Mouse (Mus musculus): ENCODE measurements around the gene Fam178b. TPM values are rescaled to one million over a fixed set of nuclear protein-coding genes. Genes with fewer than 3 reads are reported as not detected.
"Not testable (repeated sequence)": the region's sequence is repeated elsewhere in the genome, so short reads cannot be mapped to it uniquely, and the experiment has no call there.

The Fam178b gene
- total and polyA plus RNA-seq, 2 experiments from 2014 or later, result 0.32 TPM; not detected in 1

GRCm38 (mm10) chr1:36542925-36543324, 140.1 kb downstream of the Fam178b start:
- Histone ChIP-seq H3K36me3 (ENCODE audit: insufficient read depth, low read length) (peaks cover 36% of the 10 kb centered on the region), H3K9me3 (ENCODE audit: low read length) (no peaks in the 10 kb centered on the region), H3K27me3 (ENCODE audit: insufficient read depth, low read length) (no peaks in the 10 kb centered on the region), H3K27ac (ENCODE audit: low read depth, low read length) (no peak overlapping the region), H3K9ac (replicated peaks; ENCODE audit: low read length, poor library complexity, severe bottlenecking) (no peak overlapping the region), H3K4me2 (ENCODE audit: low read depth, low read length, poor library complexity, severe bottlenecking) (no peak overlapping the region), H3K4me1 (ENCODE audit: insufficient read depth, low read length) (peaks cover 4% of the 10 kb centered on the region; the same call in 1 of the 2 replicates), H3K4me3 (ENCODE audit: low read depth, low read length) (no peak overlapping the region)
- no peak for ATAC-seq (ENCODE audit: low FRiP score)
- no peak for DNase-seq (ENCODE audit: low spot score)
- WGBS, result 91% methylated on average over 9 of the region's 9 CpGs
- no peak for TF ChIP-seq CTCF (IDR thresholded peaks at IDR 0.05)

GRCm38 (mm10) chr1:36541844-36542243, 141.1 kb downstream of the Fam178b start:
- no peak for TF ChIP-seq CTCF (IDR thresholded peaks at IDR 0.05)
- Histone ChIP-seq H3K4me1 (ENCODE audit: insufficient read depth, low read length) (peaks cover 4% of the 10 kb centered on the region; the same call in 1 of the 2 replicates), H3K9me3 (ENCODE audit: low read length) (no peaks in the 10 kb centered on the region), H3K27ac (ENCODE audit: low read depth, low read length) (no peak overlapping the region), H3K4me3 (ENCODE audit: low read depth, low read length) (no peak overlapping the region), H3K27me3 (ENCODE audit: insufficient read depth, low read length) (no peaks in the 10 kb centered on the region), H3K36me3 (ENCODE audit: insufficient read depth, low read length) (peaks cover 40% of the 10 kb centered on the region), H3K9ac (replicated peaks; ENCODE audit: low read length, poor library complexity, severe bottlenecking) (no peak overlapping the region), H3K4me2 (ENCODE audit: low read depth, low read length, poor library complexity, severe bottlenecking) (no peak overlapping the region)
- DNase-seq (ENCODE audit: low spot score) (no peak), ATAC-seq (ENCODE audit: low FRiP score) (no peak)
- 94% methylated on average over 16 of the region's 16 CpGs for WGBS

GRCm38 (mm10) chr1:36540807-36541206, 142.2 kb downstream of the Fam178b start:
- H3K9ac ChIP-seq (replicated peaks; ENCODE audit: low read length, poor library complexity, severe bottlenecking), result no peak overlapping the region
- H3K27me3 ChIP-seq (ENCODE audit: insufficient read depth, low read length), result no peaks in the 10 kb centered on the region
- DNase-seq (ENCODE audit: low spot score) (no peak), ATAC-seq (ENCODE audit: low FRiP score) (no peak)
- H3K27ac ChIP-seq (ENCODE audit: low read depth, low read length), result no peak overlapping the region
- peaks cover 40% of the 10 kb centered on the region for H3K36me3 ChIP-seq (ENCODE audit: insufficient read depth, low read length)
- H3K4me2 ChIP-seq (ENCODE audit: low read depth, low read length, poor library complexity, severe bottlenecking), result no peak overlapping the region
- H3K4me3 ChIP-seq (ENCODE audit: low read depth, low read length), result no peak overlapping the region
- no peaks in the 10 kb centered on the region; the same call in 1 of the 2 replicates for H3K4me1 ChIP-seq (ENCODE audit: insufficient read depth, low read length)
- H3K9me3 ChIP-seq (ENCODE audit: low read length), result no peaks in the 10 kb centered on the region
- TF ChIP-seq CTCF (IDR thresholded peaks at IDR 0.05), result no peak
- 95% methylated on average over 12 of the region's 12 CpGs for WGBS

GRCm38 (mm10) chr1:36540132-36540531, 142.9 kb downstream of the Fam178b start:
- WGBS, result 92% methylated on average over 11 of the region's 11 CpGs
- no peak for TF ChIP-seq CTCF (IDR thresholded peaks at IDR 0.05)
- Histone ChIP-seq H3K36me3 (ENCODE audit: insufficient read depth, low read length) (peaks cover 40% of the 10 kb centered on the region), H3K9ac (replicated peaks; ENCODE audit: low read length, poor library complexity, severe bottlenecking) (no peak overlapping the region), H3K4me3 (ENCODE audit: low read depth, low read length) (no peak overlapping the region), H3K4me2 (ENCODE audit: low read depth, low read length, poor library complexity, severe bottlenecking) (no peak overlapping the region), H3K27me3 (ENCODE audit: insufficient read depth, low read length) (no peaks in the 10 kb centered on the region), H3K4me1 (ENCODE audit: insufficient read depth, low read length) (no peaks in the 10 kb centered on the region), H3K9me3 (ENCODE audit: low read length) (no peaks in the 10 kb centered on the region), H3K27ac (ENCODE audit: low read depth, low read length) (no peak overlapping the region)
- no peak for DNase-seq (ENCODE audit: low spot score)
- ATAC-seq (ENCODE audit: low FRiP score), result no peak

- Histone ChIP-seq H3K27ac (ENCODE audit: low read depth, low read length) (no peak within 1 kb of the TSS), H3K9ac (replicated peaks; ENCODE audit: low read length, poor library complexity, severe bottlenecking) (no peak within 1 kb of the TSS), H3K9me3 (ENCODE audit: low read length) (no peaks in the 10 kb centered on the region), H3K36me3 (ENCODE audit: insufficient read depth, low read length) (peaks cover 40% of the 10 kb centered on the region), H3K4me1 (ENCODE audit: insufficient read depth, low read length) (no peaks in the 10 kb centered on the region), H3K27me3 (ENCODE audit: insufficient read depth, low read length) (no peaks in the 10 kb centered on the region), H3K4me3 (ENCODE audit: low read depth, low read length) (no peak within 1 kb of the TSS), H3K4me2 (ENCODE audit: low read depth, low read length, poor library complexity, severe bottlenecking) (no peak within 1 kb of the TSS)
- DNase-seq (ENCODE audit: low spot score) (no peak), ATAC-seq (ENCODE audit: low FRiP score) (no peak)
- WGBS, result 66% methylated on average over 9 of the region's 9 CpGs
- no peak for TF ChIP-seq CTCF (IDR thresholded peaks at IDR 0.05)
Observed at GRCm38 (mm10) chr1:36539186-36539585, 143.8 kb downstream of the Fam178b start, which contains the start of gene Gm42417. Gene Gm42417, minus strand, starts transcription at chr1:36539429.

- no peaks in the 10 kb centered on the region for H3K9me3 ChIP-seq (ENCODE audit: low read length)
- DNase-seq (ENCODE audit: low spot score), result no peak
- H3K4me1 ChIP-seq (ENCODE audit: insufficient read depth, low read length), result no peaks in the 10 kb centered on the region
- H3K36me3 ChIP-seq (ENCODE audit: insufficient read depth, low read length), result peaks cover 40% of the 10 kb centered on the region
- H3K27me3 ChIP-seq (ENCODE audit: insufficient read depth, low read length), result no peaks in the 10 kb centered on the region
- no peak overlapping the region for H3K9ac ChIP-seq (replicated peaks; ENCODE audit: low read length, poor library complexity, severe bottlenecking)
- ATAC-seq (ENCODE audit: low FRiP score), result no peak
- H3K4me2 ChIP-seq (ENCODE audit: low read depth, low read length, poor library complexity, severe bottlenecking), result no peak overlapping the region
- no peak overlapping the region for H3K27ac ChIP-seq (ENCODE audit: low read depth, low read length)
- no peak overlapping the region for H3K4me3 ChIP-seq (ENCODE audit: low read depth, low read length)
- no peak for TF ChIP-seq CTCF (IDR thresholded peaks at IDR 0.05)
- 81% methylated on average over 4 of the region's 4 CpGs for WGBS
Observed at GRCm38 (mm10) chr1:36538727-36539126, 144.3 kb downstream of the Fam178b start.

GRCm38 (mm10) chr1:36536783-36537182, 146.2 kb downstream of the Fam178b start, which contains the start of gene Ankrd23:
Gene Ankrd23, minus strand, starts transcription at chr1:36536883.
- not testable (repeated sequence) for H3K9me3 ChIP-seq (ENCODE audit: low read length); H3K9ac ChIP-seq (replicated peaks; ENCODE audit: low read length, poor library complexity, severe bottlenecking); ATAC-seq (ENCODE audit: low FRiP score); H3K27me3 ChIP-seq (ENCODE audit: insufficient read depth, low read length); H3K4me1 ChIP-seq (ENCODE audit: insufficient read depth, low read length); H3K4me2 ChIP-seq (ENCODE audit: low read depth, low read length, poor library complexity, severe bottlenecking); DNase-seq (ENCODE audit: low spot score); H3K4me3 ChIP-seq (ENCODE audit: low read depth, low read length); H3K27ac ChIP-seq (ENCODE audit: low read depth, low read length)
- WGBS, result 95% methylated on average over 9 of the region's 9 CpGs
- peaks cover 33% of the 10 kb centered on the region for H3K36me3 ChIP-seq (ENCODE audit: insufficient read depth, low read length)

Measured in midbrain, postnatal 0 days (tissue).